Mouse (Mus musculus): ENCODE measurements around the gene Mfsd13b.
"Not testable (repeated sequence)": the region's sequence is repeated elsewhere in the genome, so short reads cannot be mapped to it uniquely, and the experiment has no call there.

The Mfsd13b gene

GRCm38 (mm10) chr7:120999021-120999530 lies 16.8 kb downstream of the Mfsd13b start:
- DNase-seq, result no peak

- DNase-seq, result no peak
Measured at GRCm38 (mm10) chr7:121000065-121000822, 17.9 kb downstream of the Mfsd13b start.

- DNase-seq, result no peak
Measured at GRCm38 (mm10) chr7:121001879-121002278, 19.6 kb downstream of the Mfsd13b start.

- DNase-seq, result no peak
Measured at GRCm38 (mm10) chr7:121002407-121002928, 20.2 kb downstream of the Mfsd13b start.

DNA sequence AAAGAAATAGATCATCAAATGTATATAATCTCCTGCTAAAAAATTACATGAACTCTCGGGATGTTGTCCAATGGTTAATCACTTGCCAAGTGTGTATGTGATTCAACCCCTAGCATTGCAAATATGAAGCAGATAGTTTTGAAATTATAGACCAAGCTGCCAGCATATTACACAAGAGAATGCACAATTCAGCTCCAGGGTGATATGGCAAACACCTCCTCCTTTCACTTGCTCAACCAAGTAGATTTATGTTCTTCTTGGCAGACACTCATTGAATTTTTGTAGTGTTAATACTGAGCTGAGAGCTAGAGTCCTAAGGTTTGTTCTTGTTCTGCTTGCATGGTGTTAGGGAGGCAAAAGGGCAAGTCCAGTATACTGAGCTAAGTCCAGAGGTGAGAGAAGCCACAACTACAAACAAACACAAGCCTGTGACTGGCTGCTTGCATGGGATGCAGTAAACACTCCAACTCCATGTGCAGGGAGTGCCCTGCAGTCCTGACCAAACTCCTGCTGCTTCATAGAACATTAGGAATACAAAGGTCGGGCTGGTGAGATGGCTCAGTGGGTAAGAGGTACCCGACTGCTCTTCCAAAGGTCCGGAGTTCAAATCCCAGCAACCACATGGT lies 21.6 kb downstream of the Mfsd13b start:
- DNase-seq, result peak; percentile 11 to 49

- no peak for DNase-seq
Measured at GRCm38 (mm10) chr7:121011794-121012689, 29.7 kb downstream of the Mfsd13b start.

- no peak for DNase-seq
Measured at GRCm38 (mm10) chr7:121014486-121014885, 32.2 kb downstream of the Mfsd13b start.

DNA sequence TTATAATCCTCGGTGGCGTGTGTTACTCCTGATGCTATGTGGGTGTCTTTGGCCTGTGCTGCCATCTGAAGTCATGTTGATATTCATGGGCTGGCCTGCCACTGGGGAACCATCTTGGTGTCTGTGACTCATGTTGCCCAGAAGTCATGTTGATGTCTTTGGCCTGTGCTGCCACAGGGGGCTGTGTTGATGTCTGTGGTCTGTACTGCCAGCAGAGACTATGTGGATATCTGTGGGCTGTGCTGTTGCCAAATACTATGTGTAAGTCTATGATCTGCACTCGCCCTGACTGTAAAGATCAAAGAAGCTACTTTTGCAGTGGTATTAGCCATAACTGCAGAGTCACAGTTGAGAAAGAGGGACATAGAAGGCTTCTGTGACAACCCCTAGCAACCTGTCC lies 36.5 kb downstream of the Mfsd13b start:
- DNase-seq, result no peak

DNA sequence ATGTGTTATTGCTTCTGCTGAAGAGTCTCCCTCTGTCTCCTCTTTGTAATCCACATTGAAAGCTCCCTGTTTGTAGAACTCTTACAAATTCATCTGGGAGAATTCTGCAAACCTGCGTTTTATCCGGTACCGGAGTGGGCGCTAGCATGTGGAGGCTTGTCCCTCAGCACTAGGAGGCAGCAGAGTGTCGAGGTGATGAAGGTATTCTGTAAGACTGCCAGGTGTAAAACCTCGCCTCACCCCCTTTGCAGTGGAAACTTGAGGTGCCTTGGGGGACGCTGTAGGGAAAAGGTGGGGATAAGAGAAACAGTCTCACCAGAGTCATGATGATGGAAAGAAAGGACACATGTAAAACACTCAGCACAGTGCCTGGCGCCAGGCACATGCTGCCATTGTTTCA lies 38.0 kb downstream of the Mfsd13b start:
- peak; percentile 46 to 58 for DNase-seq

DNA sequence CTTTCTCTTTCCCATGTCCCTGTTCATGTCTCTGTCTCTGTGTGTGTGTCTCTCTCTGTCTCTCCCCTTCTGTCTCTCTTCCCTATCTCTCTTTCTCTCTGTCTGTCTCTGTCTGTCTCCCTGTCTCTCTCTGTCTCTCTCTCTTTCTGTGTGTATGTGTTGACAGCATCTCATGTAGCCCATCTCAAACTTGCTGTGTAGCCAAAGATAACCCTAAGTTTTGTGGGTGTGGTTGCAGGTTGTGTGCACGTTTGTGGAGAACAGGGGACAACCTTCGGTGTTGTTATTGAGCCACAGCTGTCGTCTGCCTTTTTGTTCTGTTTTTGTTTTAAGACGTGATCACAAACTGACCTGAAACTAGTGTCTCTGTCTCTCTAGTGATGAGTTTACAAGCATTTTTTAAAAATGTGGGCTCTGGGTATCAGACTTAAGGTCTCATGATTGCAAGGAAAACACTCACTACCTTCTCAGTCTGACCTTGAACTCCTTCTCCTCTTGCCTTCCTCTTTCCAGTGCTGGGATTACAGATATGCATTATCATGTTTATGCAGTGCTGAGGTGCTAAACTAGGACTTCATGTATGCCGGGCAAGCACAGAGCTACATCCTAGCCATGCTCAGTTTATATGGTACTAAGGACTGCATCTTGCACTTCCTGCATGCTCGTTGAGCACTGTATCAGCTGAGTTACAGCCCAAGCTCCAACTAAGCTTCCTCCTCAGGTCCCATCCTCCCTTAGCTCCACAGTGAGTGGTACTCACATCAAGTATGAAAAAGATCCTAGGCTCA lies 43.1 kb downstream of the Mfsd13b start:
- DNase-seq, result no peak

DNA sequence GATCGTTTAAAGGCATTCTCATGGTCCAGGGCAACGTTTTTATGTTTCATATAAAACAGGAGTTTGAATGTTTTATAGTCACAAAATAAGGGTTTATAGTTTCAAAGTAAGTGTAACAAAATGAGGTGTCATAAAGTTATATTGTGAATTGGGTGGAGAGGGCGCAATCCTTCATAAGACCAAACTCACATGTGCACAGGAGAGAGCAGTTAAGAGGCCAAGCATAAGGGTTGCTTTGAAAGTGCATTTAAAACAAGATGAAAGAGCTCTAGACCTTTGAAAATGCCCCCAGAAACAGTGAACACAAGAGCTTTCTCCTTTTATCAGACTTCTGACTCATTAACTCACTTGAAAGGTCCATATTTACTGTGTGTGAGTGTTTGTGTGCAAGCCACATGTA lies 44.0 kb downstream of the Mfsd13b start:
- no peak for DNase-seq

DNA sequence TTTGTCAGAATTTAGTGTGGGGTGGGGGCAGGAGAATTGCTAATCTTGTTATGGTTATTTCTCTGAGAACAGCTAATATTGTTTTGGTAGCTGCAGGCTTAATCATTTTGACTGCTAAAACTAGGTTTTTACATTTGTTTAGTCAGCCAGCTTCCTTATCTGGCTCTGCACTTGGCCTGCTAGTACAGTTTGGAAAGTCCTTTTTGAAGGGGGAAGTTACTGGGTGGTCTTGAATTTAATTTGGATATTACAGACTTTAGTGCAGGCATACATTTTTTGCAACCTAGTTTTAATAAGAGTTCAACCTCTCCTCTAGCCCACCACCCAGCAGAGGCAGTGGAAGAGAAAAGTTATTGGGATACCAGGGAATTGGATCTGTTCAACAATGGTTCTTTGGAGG lies 47.6 kb downstream of the Mfsd13b start:
- not testable (repeated sequence) for DNase-seq

DNA sequence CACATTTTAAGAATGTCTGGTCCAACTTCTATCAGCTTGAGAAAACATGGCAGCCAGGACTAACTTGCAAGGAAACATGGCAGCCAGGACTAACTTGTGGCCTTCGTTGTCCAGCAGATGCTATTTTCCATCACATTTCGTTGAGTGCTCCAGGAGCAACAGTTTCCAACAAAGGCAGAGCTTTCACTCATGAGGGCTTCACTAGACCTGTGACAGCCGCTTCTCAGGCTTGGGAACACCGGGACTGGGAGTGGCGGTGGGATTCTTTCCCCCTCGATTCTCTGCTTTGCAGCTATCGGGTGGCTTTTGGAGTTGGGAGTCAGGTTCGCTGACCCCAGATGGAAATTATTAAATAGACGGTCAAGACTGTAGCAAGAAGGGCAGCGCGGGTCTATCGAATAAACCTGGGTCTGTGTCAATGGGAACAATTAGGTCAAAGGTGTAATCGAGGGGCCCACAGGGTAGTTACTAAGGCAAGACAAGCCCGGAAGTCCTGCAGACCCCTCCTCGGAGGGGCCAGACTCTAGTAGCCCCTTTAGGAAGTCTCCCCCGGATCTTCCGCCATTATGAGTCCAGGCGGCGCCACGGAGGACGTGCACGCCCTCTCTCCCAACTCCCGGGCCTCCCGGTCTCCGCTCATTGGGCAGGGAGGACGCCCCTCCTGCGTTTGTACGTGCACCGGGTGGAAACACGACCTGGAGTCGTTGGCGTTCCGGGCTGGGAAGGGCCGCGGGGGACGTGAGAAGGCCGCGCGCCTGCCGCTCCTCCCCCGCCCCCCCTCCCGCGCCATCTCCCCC lies 51.7 kb downstream of the Mfsd13b start, which contains the start of gene Mettl9:
Gene Mettl9, plus strand, starts transcription at position 590 of the 797 bp plus-strand sequence.
- peak; percentile 96 to 97 for DNase-seq

GRCm38 (mm10) chr7:121034701-121035141 lies 52.4 kb downstream of the Mfsd13b start:
- peak in 1 of 2 experiments; percentile 83 for DNase-seq

GRCm38 (mm10) chr7:121035161-121035721 lies 52.9 kb downstream of the Mfsd13b start:
- DNase-seq, result no peak

DNA sequence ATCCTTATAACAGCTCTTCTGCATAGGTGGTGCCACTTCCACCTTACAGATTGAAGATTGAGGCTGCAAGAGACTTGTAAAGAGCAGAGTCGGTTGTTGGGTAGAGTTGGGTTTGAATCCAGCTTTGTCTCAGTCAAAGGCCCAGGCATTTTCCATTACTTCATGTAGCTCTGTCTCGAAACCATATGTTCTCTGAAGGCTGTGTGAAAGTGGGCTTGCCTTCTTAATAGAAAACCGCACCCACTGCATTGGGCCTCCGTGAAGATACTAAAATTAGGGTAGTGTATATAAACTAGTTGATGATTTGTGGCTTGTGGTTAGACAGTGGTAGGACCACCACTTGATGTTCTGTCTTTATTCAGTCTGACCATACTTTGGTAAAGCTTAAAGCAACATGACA lies 58.3 kb downstream of the Mfsd13b start:
- DNase-seq, result no peak

- DNase-seq, result no peak
Measured at GRCm38 (mm10) chr7:121041989-121042388, 59.7 kb downstream of the Mfsd13b start.

- DNase-seq, result no peak
Measured at GRCm38 (mm10) chr7:121043004-121043403, 60.7 kb downstream of the Mfsd13b start.

- DNase-seq, result no peak
Measured at GRCm38 (mm10) chr7:121043510-121043909, 61.2 kb downstream of the Mfsd13b start.

DNA sequence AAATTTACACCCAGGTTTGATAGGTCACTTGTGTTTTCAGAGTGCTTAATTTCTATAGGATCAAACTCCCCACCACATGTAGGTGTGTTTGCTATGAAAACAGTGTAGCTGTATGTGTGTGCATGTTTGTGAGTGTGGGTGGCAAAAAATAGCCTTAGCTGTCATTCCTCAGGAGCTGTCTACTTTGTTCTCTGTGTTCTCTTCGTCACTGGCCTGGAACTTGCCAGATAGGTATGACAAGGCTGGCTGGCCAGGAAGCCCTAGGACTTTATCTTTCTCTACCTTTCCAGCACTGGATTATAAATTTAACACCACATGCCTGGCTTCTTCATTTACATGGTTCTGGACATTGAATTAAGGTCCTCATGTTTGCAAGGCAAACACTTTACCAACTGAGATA lies 61.9 kb downstream of the Mfsd13b start:
- no peak for DNase-seq

Data from kidney, postnatal 4 days (tissue).